Mouse (Mus musculus): ENCODE results near the gene Gimap1. TPM values are rescaled to one million over a fixed set of nuclear protein-coding genes. Genes with fewer than 3 reads are reported as not detected.

Gimap1 gene
- polyA plus RNA-seq, 1 experiment from 2014 or later = 5.6 TPM

DNA sequence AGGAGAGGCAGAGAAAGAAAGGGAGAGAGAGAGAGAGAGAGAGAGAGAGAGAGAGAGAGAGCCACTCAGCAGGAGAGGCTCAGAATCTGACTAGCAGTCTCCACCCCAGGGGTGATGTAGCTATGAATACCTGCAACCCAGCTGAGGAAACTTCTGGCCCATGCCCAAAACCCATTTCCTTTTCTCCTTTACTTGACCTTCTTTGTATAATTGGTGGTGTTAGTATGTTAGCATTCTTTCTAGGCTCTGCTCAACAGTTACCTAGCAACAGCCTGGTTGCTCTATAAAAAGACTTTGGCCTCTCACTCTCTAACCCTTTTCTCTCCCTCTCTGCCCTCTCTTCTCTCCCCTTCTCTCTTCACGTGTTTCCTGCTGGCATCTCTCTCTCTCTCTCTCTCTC, 13.4 kb upstream of the Gimap1 start:
- H3K9me3 ChIP-seq (replicated peaks; ENCODE audit: control insufficient read depth, low read length) = no peaks in the 10 kb centered on the region
- WGBS = 7% methylated on average over 1 of the region's 1 CpGs
- ATAC-seq (replicated peaks; ENCODE audit: insufficient number of reproducible peaks, low FRiP score, low TSS enrichment, low read depth) (no peak), DNase-seq (ENCODE audit: low spot score) (no peak)
- no peak overlapping the region for H3K27ac ChIP-seq (replicated peaks; ENCODE audit: low read depth, low read length)
- H3K36me3 ChIP-seq (replicated peaks; ENCODE audit: control insufficient read depth, insufficient read depth, low read depth, low read length) = no peaks in the 10 kb centered on the region
- H3K9ac ChIP-seq (replicated peaks; ENCODE audit: low read length) = no peak overlapping the region
- no peaks in the 10 kb centered on the region for H3K4me1 ChIP-seq (ENCODE audit: control insufficient read depth, insufficient read depth, low read length)
- no peak overlapping the region for H3K4me2 ChIP-seq (ENCODE audit: low read depth, low read length)
- no peaks in the 10 kb centered on the region for H3K27me3 ChIP-seq (ENCODE audit: control insufficient read depth, insufficient read depth, low read length)
- no peak overlapping the region for H3K4me3 ChIP-seq (ENCODE audit: low read depth, low read length)

DNA sequence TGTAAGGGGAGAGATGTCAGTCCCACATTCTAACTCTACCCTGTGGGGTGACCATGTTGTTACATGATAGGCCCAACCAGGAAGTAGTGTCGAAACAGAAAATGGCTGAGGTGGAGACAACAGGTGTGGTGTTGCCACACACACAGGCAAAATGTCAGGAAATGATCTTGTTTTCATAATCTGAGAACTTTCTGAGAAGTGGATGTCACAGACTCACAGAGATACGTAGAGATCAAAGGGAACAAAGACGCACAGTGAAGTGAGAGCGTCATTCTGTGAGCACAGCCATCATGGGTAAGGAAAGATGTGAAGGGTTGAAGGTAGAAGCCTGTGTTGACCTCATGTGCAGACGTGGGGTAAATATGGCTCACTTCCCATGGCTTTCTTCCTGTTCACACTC, 11.1 kb upstream of the Gimap1 start:
- WGBS = 90% methylated on average over 5 of the region's 5 CpGs
- DNase-seq (ENCODE audit: low spot score) (no peak), ATAC-seq (replicated peaks; ENCODE audit: insufficient number of reproducible peaks, low FRiP score, low TSS enrichment, low read depth) (no peak)
- Histone ChIP-seq H3K27ac (replicated peaks; ENCODE audit: low read depth, low read length) (no peak overlapping the region), H3K9ac (replicated peaks; ENCODE audit: low read length) (no peak overlapping the region), H3K4me3 (ENCODE audit: low read depth, low read length) (no peak overlapping the region), H3K9me3 (replicated peaks; ENCODE audit: control insufficient read depth, low read length) (no peaks in the 10 kb centered on the region), H3K27me3 (ENCODE audit: control insufficient read depth, insufficient read depth, low read length) (no peaks in the 10 kb centered on the region), H3K4me1 (ENCODE audit: control insufficient read depth, insufficient read depth, low read length) (no peaks in the 10 kb centered on the region), H3K36me3 (replicated peaks; ENCODE audit: control insufficient read depth, insufficient read depth, low read depth, low read length) (no peaks in the 10 kb centered on the region), H3K4me2 (ENCODE audit: low read depth, low read length) (no peak overlapping the region)

GRCm38 (mm10) chr6:48732864-48733304, 6.0 kb upstream of the Gimap1 start:
- 55% methylated on average over 8 of the region's 8 CpGs for WGBS
- Histone ChIP-seq H3K4me2 (ENCODE audit: low read depth, low read length) (no peak overlapping the region), H3K9ac (replicated peaks; ENCODE audit: low read length) (no peak overlapping the region), H3K36me3 (replicated peaks; ENCODE audit: control insufficient read depth, insufficient read depth, low read depth, low read length) (no peaks in the 10 kb centered on the region), H3K27ac (replicated peaks; ENCODE audit: low read depth, low read length) (no peak overlapping the region), H3K27me3 (ENCODE audit: control insufficient read depth, insufficient read depth, low read length) (no peaks in the 10 kb centered on the region), H3K9me3 (replicated peaks; ENCODE audit: control insufficient read depth, low read length) (no peaks in the 10 kb centered on the region), H3K4me1 (ENCODE audit: control insufficient read depth, insufficient read depth, low read length) (no peaks in the 10 kb centered on the region), H3K4me3 (ENCODE audit: low read depth, low read length) (no peak overlapping the region)
- ATAC-seq (replicated peaks; ENCODE audit: insufficient number of reproducible peaks, low FRiP score, low TSS enrichment, low read depth) (no peak), DNase-seq (ENCODE audit: low spot score) (no peak)

DNA sequence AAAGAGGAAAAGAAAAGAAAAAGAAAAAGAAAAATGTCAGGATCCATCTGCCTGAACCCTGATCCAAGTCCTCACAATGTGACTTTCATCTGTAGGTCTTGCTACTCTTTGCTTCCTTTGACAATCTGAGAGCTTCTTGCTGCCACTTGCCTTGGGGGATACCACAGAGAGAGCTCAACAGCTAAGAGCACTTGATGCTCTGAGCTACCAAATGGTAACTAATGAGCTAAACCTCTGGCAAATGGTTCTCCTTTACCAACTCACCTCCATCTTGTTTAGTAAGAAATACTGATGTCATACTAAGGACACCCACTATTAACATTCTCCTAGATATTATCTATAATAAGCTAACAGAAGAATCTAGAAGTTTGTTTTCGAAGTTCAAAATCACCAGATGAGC, 5.2 kb upstream of the Gimap1 start:
- no peak for ATAC-seq (replicated peaks; ENCODE audit: insufficient number of reproducible peaks, low FRiP score, low TSS enrichment, low read depth)

GRCm38 (mm10) chr6:48737053-48737452, 1.8 kb upstream of the Gimap1 start:
- H3K4me2 ChIP-seq (ENCODE audit: low read depth, low read length) = no peak overlapping the region
- no peaks in the 10 kb centered on the region for H3K9me3 ChIP-seq (replicated peaks; ENCODE audit: control insufficient read depth, low read length)
- DNase-seq (ENCODE audit: low spot score) = no peak
- no peak overlapping the region for H3K27ac ChIP-seq (replicated peaks; ENCODE audit: low read depth, low read length)
- H3K36me3 ChIP-seq (replicated peaks; ENCODE audit: control insufficient read depth, insufficient read depth, low read depth, low read length) = no peaks in the 10 kb centered on the region
- WGBS = 90% methylated on average over 2 of the region's 2 CpGs
- no peak overlapping the region for H3K4me3 ChIP-seq (ENCODE audit: low read depth, low read length)
- peaks cover 8% of the 10 kb centered on the region for H3K27me3 ChIP-seq (ENCODE audit: control insufficient read depth, insufficient read depth, low read length)
- no peak overlapping the region for H3K9ac ChIP-seq (replicated peaks; ENCODE audit: low read length)
- ATAC-seq (replicated peaks; ENCODE audit: insufficient number of reproducible peaks, low FRiP score, low TSS enrichment, low read depth) = no peak
- no peaks in the 10 kb centered on the region for H3K4me1 ChIP-seq (ENCODE audit: control insufficient read depth, insufficient read depth, low read length)

More for the DNA sequence above, 5.2 kb upstream of the Gimap1 start:
- H3K36me3 ChIP-seq (replicated peaks; ENCODE audit: control insufficient read depth, insufficient read depth, low read depth, low read length) = no peaks in the 10 kb centered on the region
- H3K4me3 ChIP-seq (ENCODE audit: low read depth, low read length) = no peak overlapping the region
- H3K27ac ChIP-seq (replicated peaks; ENCODE audit: low read depth, low read length) = no peak overlapping the region
- H3K9me3 ChIP-seq (replicated peaks; ENCODE audit: control insufficient read depth, low read length) = no peaks in the 10 kb centered on the region
- H3K27me3 ChIP-seq (ENCODE audit: control insufficient read depth, insufficient read depth, low read length) = no peaks in the 10 kb centered on the region
- 82% methylated on average over 1 of the region's 1 CpGs for whole genome bisulfite sequencing
- H3K9ac ChIP-seq (replicated peaks; ENCODE audit: low read length) = no peak overlapping the region
- no peak overlapping the region for H3K4me2 ChIP-seq (ENCODE audit: low read depth, low read length)
- no peaks in the 10 kb centered on the region for H3K4me1 ChIP-seq (ENCODE audit: control insufficient read depth, insufficient read depth, low read length)
- DNase-seq (ENCODE audit: low spot score) = no peak

- Histone ChIP-seq H3K4me1 (ENCODE audit: control insufficient read depth, insufficient read depth, low read length) (no peaks in the 10 kb centered on the region; the same call in 1 of the 2 replicates), H3K36me3 (replicated peaks; ENCODE audit: control insufficient read depth, insufficient read depth, low read depth, low read length) (no peaks in the 10 kb centered on the region), H3K27ac (replicated peaks; ENCODE audit: low read depth, low read length) (no peak overlapping the region), H3K4me3 (ENCODE audit: low read depth, low read length) (no peak overlapping the region), H3K9me3 (replicated peaks; ENCODE audit: control insufficient read depth, low read length) (no peaks in the 10 kb centered on the region), H3K27me3 (ENCODE audit: control insufficient read depth, insufficient read depth, low read length) (peaks cover 15% of the 10 kb centered on the region), H3K4me2 (ENCODE audit: low read depth, low read length) (no peak overlapping the region), H3K9ac (replicated peaks; ENCODE audit: low read length) (no peak overlapping the region)
- ATAC-seq (replicated peaks; ENCODE audit: insufficient number of reproducible peaks, low FRiP score, low TSS enrichment, low read depth) = no peak
- no peak for DNase-seq (ENCODE audit: low spot score)
- 89% methylated on average over 5 of the region's 5 CpGs for WGBS
These were observed 1.2 kb upstream of the Gimap1 start for GRCm38 (mm10) chr6:48737688-48738087.

GRCm38 (mm10) chr6:48739780-48740055, 864 bp downstream of the Gimap1 start:
- Histone ChIP-seq H3K36me3 (replicated peaks; ENCODE audit: control insufficient read depth, insufficient read depth, low read depth, low read length) (no peaks in the 10 kb centered on the region), H3K4me2 (ENCODE audit: low read depth, low read length) (no peak overlapping the region), H3K9me3 (replicated peaks; ENCODE audit: control insufficient read depth, low read length) (no peaks in the 10 kb centered on the region), H3K9ac (replicated peaks; ENCODE audit: low read length) (no peak overlapping the region), H3K27me3 (ENCODE audit: control insufficient read depth, insufficient read depth, low read length) (peaks cover 24% of the 10 kb centered on the region), H3K4me3 (ENCODE audit: low read depth, low read length) (no peak overlapping the region), H3K4me1 (ENCODE audit: control insufficient read depth, insufficient read depth, low read length) (no peaks in the 10 kb centered on the region; the same call in 1 of the 2 replicates), H3K27ac (replicated peaks; ENCODE audit: low read depth, low read length) (no peak overlapping the region)
- DNase-seq (ENCODE audit: low spot score) (no peak), ATAC-seq (replicated peaks; ENCODE audit: insufficient number of reproducible peaks, low FRiP score, low TSS enrichment, low read depth) (no peak)
- 81% methylated on average over 3 of the region's 3 CpGs for WGBS

DNA sequence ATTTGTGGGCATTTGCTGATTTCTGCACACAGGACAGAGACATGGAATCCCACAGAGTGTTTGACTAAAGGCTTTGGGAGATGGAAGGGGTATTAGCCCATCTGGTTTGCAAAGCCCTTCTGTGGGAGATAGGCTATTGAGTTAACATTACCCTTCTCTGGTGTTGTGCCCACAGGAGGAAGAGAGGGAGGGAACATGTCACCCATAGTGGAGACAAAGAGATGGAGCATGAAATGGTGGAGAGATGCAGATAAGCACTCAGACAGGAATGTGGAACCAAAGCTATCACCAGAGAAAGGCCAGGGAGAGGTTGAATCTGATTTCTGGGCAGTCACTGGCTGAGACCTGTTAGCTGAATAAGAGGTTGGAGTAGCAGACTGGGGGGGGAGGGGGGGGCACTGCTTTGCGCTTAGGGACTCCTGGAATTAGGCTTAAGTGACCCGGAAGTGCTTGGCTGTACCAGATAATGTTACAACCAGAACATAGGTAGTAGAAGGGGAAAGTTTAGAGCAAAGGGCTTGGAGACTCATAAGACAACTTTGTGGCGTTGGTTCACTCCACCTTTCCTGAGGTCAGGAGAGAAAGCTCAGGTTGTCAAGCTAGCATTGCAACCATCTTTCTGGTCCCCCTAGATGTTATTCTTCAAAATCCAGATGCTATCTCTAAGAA, 1.8 kb downstream of the Gimap1 start:
- DNase-seq (ENCODE audit: low spot score) = no peak

More for the DNA sequence above, 1.8 kb downstream of the Gimap1 start:
- no peak overlapping the region for H3K4me3 ChIP-seq (ENCODE audit: low read depth, low read length)
- no peak overlapping the region for H3K27ac ChIP-seq (replicated peaks; ENCODE audit: low read depth, low read length)
- H3K4me2 ChIP-seq (ENCODE audit: low read depth, low read length) = no peak overlapping the region
- no peak for ATAC-seq (replicated peaks; ENCODE audit: insufficient number of reproducible peaks, low FRiP score, low TSS enrichment, low read depth)
- 55% methylated on average over 3 of the region's 3 CpGs for WGBS
- H3K36me3 ChIP-seq (replicated peaks; ENCODE audit: control insufficient read depth, insufficient read depth, low read depth, low read length) = no peaks in the 10 kb centered on the region
- no peak overlapping the region for H3K9ac ChIP-seq (replicated peaks; ENCODE audit: low read length)
- H3K9me3 ChIP-seq (replicated peaks; ENCODE audit: control insufficient read depth, low read length) = no peaks in the 10 kb centered on the region
- H3K4me1 ChIP-seq (ENCODE audit: control insufficient read depth, insufficient read depth, low read length) = no peaks in the 10 kb centered on the region; the same call in 1 of the 2 replicates
- H3K27me3 ChIP-seq (ENCODE audit: control insufficient read depth, insufficient read depth, low read length) = peaks cover 24% of the 10 kb centered on the region
